Mouse (Mus musculus) embryonic facial prominence, embryonic 11.5 days (tissue): ENCODE measurements around the gene Aamp. TPM values are rescaled to one million over a fixed set of nuclear protein-coding genes. Genes with fewer than 3 reads are reported as not detected.
"Not testable (repeated sequence)": the region's sequence is repeated elsewhere in the genome, so short reads cannot be mapped to it uniquely, and the experiment has no call there.

Source experiments
- ATAC-seq: fragments of 200-750 bp; cut with Nextera tagmentation; replicated peaks from 2 replicates; pipeline ENCODE4 v1.8.0; 2017; ENCODE audit warnings: low read depth; ENCODE audit not compliant: insufficient number of reproducible peaks, low FRiP score, low TSS enrichment
- DNase-seq: peaks from one replicate; pipeline ENCODE4 v3.0.0-alpha.2; 2015; ENCODE audit warnings: low spot score
- H3K27ac ChIP-seq: fragments of 300-500 bp; sonication (generic); replicated peaks from 2 replicates; pipeline ENCODE4 v1.5.1; 2014; ENCODE audit warnings: mild to moderate bottlenecking, low read depth, low read length, control low read depth
- H3K27me3 ChIP-seq: fragments of 300-500 bp; sonication (generic); 2 replicates; pipeline ENCODE4 v1.6.1; 2014; ENCODE audit warnings: mild to moderate bottlenecking, low read length, moderate library complexity, mixed read lengths; ENCODE audit not compliant: control insufficient read depth, insufficient read depth
- H3K36me3 ChIP-seq: fragments of 300-500 bp; sonication (generic); replicated peaks from 2 replicates; pipeline ENCODE4 v1.6.1; 2014; ENCODE audit warnings: low read depth, mild to moderate bottlenecking, low read length, moderate library complexity, mixed read lengths; ENCODE audit not compliant: control insufficient read depth, insufficient read depth
- H3K4me1 ChIP-seq: fragments of 300-500 bp; sonication (generic); 2 replicates; pipeline ENCODE4 v1.6.1; 2014; ENCODE audit warnings: low read length, mixed read lengths; ENCODE audit not compliant: control insufficient read depth, insufficient read depth
- H3K4me2 ChIP-seq: fragments of 300-500 bp; sonication (generic); 2 replicates; pipeline ENCODE4 v1.6.1; 2014; ENCODE audit warnings: low read depth, mild to moderate bottlenecking, control low read depth, low read length, moderate library complexity
- H3K4me3 ChIP-seq: fragments of 300-500 bp; sonication (generic); 2 replicates; pipeline ENCODE4 v1.5.1; 2014; ENCODE audit warnings: low read depth, low read length, control low read depth
- H3K9ac ChIP-seq: fragments of 300-500 bp; sonication (generic); replicated peaks from 2 replicates; pipeline ENCODE4 v1.6.1; 2014; ENCODE audit warnings: mild to moderate bottlenecking, control low read depth, low read length
- H3K9me3 ChIP-seq: fragments of 300-500 bp; sonication (generic); replicated peaks from 2 replicates; pipeline ENCODE4 v1.6.1; 2016; ENCODE audit warnings: mild to moderate bottlenecking, low read length, inconsistent platforms, mixed read lengths; ENCODE audit not compliant: control insufficient read depth
- WGBS: fragments of 180-500 bp; shearing (Covaris S2); extraction: QIAGEN DNeasy Blood & Tissue Kit; methylation state at CpG from one replicate; pipeline ENCODE4 v1.1.7; 2014; 5-methylcytosine and 5-hydroxymethylcytosine counted together
- polyA plus RNA-seq: library from polyadenylated mRNA; unstranded; fragments of >200 nt; fragmentation: Nextera tagmentation; extraction: Ambion mirVana; gene quantifications from 2 replicates; pipeline ENCODE4 v1.2.1, GENCODE M21; 2014

Aamp gene
- 179 and 206 TPM in 2 replicates for polyA plus RNA-seq

- H3K27me3 ChIP-seq: no peaks in the 10 kb centered on the region
- H3K9ac ChIP-seq: peak within 1 kb of the TSS; percentile 76
- WGBS: under 1% methylated on average over 56 of the region's 56 CpGs
- peaks cover 3% of the 10 kb centered on the region; the same call in 1 of the 2 replicates for H3K4me1 ChIP-seq
- H3K4me2 ChIP-seq: peak within 1 kb of the TSS; percentile 67
- H3K36me3 ChIP-seq: peaks cover 15% of the 10 kb centered on the region
- H3K9me3 ChIP-seq: no peaks in the 10 kb centered on the region
- H3K27ac ChIP-seq: 0 out of 2 replicates have a peak within 1 kb of the TSS, but pooled peaks have one; percentile 5
- H3K4me3 ChIP-seq: peak within 1 kb of the TSS; percentile 72
- DNase-seq (peak; percentile 100), ATAC-seq (peak; percentile 97)
Measured at GRCm38 (mm10) chr1:74284543-74285160, at the start of gene Aamp, which contains the start of gene Pnkd. Gene Aamp (minus strand): TSS chr1:74284738. Gene Pnkd (plus strand): TSS chr1:74284930.

DNA sequence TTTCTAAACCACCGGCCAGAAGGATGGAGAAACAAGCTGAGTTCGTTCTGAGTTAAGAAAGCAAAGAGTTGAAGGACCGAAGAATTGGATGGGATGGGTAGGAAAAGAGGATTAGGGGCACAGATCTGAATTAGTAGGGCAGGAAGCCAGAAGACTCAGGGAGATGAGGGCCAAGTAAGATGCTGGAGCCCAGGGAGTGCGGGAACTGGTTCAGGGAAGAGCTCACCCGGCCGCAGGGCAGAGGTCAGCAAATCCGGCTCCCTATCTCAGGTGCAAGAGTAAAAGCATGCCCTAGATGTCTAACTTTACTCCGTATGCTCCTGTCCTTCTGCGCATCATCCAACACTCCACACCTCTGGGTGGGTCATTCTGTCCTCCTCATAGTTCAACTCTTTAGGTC lies 48.4 kb upstream of the Aamp start:
- Histone ChIP-seq H3K9me3 (no peaks in the 10 kb centered on the region), H3K4me3 (peak overlapping the region; percentile 50), H3K36me3 (no peaks in the 10 kb centered on the region), H3K27me3 (no peaks in the 10 kb centered on the region), H3K4me1 (no peaks in the 10 kb centered on the region), H3K9ac (peak overlapping the region; percentile 56), H3K27ac (no peak overlapping the region), H3K4me2 (peak overlapping the region; percentile 62)
- 5% methylated on average over 9 of the region's 9 CpGs for WGBS
- ATAC-seq (no peak), DNase-seq (no peak)

DNA sequence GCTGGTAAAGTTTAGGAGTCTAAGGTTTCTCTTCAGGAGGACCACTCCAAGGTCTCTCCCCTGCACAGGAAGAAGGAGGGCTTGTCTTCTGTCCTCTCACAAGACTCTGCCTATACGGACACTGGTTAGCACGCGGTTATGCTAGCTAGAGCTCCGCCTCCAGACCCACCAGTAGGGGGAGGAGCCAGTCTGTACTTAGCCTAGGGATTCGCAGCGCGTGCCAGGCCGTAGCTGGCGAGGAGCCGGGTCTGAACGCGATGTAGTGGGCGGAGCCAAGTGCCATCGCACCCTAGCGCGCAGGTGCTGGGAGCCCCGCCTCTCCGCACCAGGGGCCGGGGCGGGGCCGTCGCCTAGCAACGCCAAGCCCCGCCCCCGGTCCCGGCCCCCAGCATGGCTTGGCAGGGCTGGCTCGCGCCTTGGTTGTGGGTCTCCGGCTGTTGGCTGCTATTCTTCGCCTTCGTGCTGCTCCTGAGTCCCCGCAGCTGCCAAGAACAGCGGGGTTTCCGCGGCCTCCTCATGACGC lies 47.8 kb upstream of the Aamp start:
- ATAC-seq (peak; percentile 98), DNase-seq (peak; percentile 98)
- WGBS: under 1% methylated on average over 35 of the region's 36 CpGs
- H3K4me1 ChIP-seq: no peaks in the 10 kb centered on the region
- H3K9me3 ChIP-seq: no peaks in the 10 kb centered on the region
- H3K27me3 ChIP-seq: no peaks in the 10 kb centered on the region
- no peak overlapping the region for H3K27ac ChIP-seq
- peak overlapping the region; percentile 62 for H3K4me2 ChIP-seq
- peak overlapping the region; percentile 50 for H3K4me3 ChIP-seq
- peak overlapping the region; percentile 56 for H3K9ac ChIP-seq
- H3K36me3 ChIP-seq: no peaks in the 10 kb centered on the region

- no peak for ATAC-seq
- H3K27ac ChIP-seq: no peak overlapping the region
- 81% methylated on average over 4 of the region's 4 CpGs for WGBS
Measured at GRCm38 (mm10) chr1:74331046-74331681, 46.6 kb upstream of the Aamp start.

DNA sequence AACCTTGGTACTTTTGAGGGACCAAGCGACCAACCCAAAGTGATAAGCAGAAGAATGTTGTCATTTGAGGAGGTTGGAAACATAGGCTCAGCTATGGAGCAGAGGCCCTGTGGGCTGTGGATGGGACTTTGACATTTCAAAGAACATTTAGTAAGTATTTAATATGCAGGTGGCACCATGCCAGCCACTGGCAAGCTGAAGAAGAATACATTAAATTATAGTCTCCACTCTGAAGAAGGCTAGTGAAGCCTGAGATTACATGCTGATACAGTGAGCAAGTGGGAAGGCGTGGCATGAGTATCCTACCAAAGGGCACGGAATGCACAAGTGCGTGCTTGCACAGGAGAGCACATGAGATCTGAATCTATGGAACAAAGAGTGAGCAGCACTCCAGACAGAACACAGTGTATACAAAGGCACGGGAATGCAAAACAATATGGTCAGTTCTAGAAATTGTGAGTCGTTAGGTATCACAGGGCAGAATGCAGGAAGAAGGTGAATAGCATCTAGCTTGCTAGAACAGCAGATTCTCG lies 45.4 kb upstream of the Aamp start:
- no peak for ATAC-seq
- Histone ChIP-seq H3K4me3 (no peak overlapping the region), H3K9ac (no peak overlapping the region), H3K4me1 (no peaks in the 10 kb centered on the region), H3K4me2 (no peak overlapping the region), H3K27me3 (no peaks in the 10 kb centered on the region), H3K27ac (no peak overlapping the region), H3K36me3 (no peaks in the 10 kb centered on the region), H3K9me3 (no peaks in the 10 kb centered on the region)
- WGBS: 83% methylated on average over 7 of the region's 7 CpGs
- no peak for DNase-seq

More at GRCm38 (mm10) chr1:74331046-74331681, 46.6 kb upstream of the Aamp start:
- no peaks in the 10 kb centered on the region for H3K27me3 ChIP-seq
- DNase-seq: no peak
- H3K9ac ChIP-seq: no peak overlapping the region
- no peaks in the 10 kb centered on the region for H3K9me3 ChIP-seq
- H3K4me3 ChIP-seq: no peak overlapping the region
- no peak overlapping the region for H3K4me2 ChIP-seq
- no peaks in the 10 kb centered on the region for H3K4me1 ChIP-seq
- H3K36me3 ChIP-seq: no peaks in the 10 kb centered on the region

DNA sequence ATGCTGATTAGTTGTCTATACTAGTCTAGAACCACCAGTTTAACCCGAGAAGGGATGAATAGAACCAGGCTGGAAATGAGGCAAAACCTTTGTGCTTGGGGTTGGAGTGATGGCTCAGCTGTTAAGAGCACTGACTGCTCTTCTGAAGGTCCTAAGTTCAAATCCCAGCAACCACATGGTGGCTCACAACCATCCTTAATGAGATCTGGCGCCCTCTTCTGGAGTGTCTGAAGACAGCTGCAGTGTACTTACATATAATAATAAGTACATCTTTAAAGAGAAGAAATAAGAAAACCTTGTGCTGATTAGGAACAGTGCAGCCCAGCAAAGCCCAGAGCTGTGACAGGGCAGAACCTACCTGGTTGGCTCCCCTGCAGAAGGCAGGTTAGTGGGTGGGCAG lies 42.4 kb upstream of the Aamp start:
- not testable (repeated sequence) for H3K36me3 ChIP-seq, ATAC-seq, H3K27me3 ChIP-seq, H3K4me2 ChIP-seq, H3K4me3 ChIP-seq, H3K4me1 ChIP-seq, H3K9me3 ChIP-seq, H3K9ac ChIP-seq, H3K27ac ChIP-seq, DNase-seq
- 67% methylated on average over 2 of the region's 2 CpGs for WGBS

- no peaks in the 10 kb centered on the region for H3K4me1 ChIP-seq
- ATAC-seq (no peak), DNase-seq (no peak)
- WGBS: 86% methylated on average over 3 of the region's 3 CpGs
- no peak overlapping the region for H3K27ac ChIP-seq
- no peaks in the 10 kb centered on the region for H3K27me3 ChIP-seq
- no peak overlapping the region for H3K9ac ChIP-seq
- H3K4me2 ChIP-seq: no peak overlapping the region
- H3K4me3 ChIP-seq: no peak overlapping the region
- no peaks in the 10 kb centered on the region for H3K9me3 ChIP-seq
- no peaks in the 10 kb centered on the region for H3K36me3 ChIP-seq
Measured at GRCm38 (mm10) chr1:74321396-74321795, 36.9 kb upstream of the Aamp start.

DNA sequence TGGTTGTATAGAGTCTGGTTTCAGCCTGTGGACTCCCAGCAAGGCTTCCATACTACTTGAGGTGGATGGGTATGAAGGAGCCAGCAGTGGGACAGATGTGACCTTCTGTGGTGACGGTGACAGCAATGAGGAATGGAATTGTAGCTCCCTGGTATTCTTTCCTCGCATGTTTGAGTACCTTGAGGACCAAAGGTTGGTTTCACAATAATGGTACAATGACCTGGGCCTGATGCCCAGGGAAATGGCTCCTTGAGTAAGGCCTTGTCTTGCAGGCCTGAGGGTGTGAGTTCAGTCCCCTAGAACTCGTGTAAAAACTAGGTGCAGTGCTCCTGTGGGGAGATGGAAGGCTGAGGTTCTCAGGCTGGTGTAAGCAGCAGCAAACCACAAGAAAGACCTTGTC lies 34.2 kb upstream of the Aamp start:
- no peaks in the 10 kb centered on the region for H3K4me1 ChIP-seq
- DNase-seq (no peak), ATAC-seq (no peak)
- H3K4me3 ChIP-seq: no peak overlapping the region
- 89% methylated on average over 3 of the region's 3 CpGs for WGBS
- H3K27ac ChIP-seq: no peak overlapping the region
- H3K36me3 ChIP-seq: no peaks in the 10 kb centered on the region
- H3K9ac ChIP-seq: no peak overlapping the region
- H3K4me2 ChIP-seq: no peak overlapping the region
- no peaks in the 10 kb centered on the region for H3K27me3 ChIP-seq
- no peaks in the 10 kb centered on the region for H3K9me3 ChIP-seq
